Mouse (Mus musculus) heart, postnatal 0 days (tissue): Measurements from ENCODE around the gene Tcf12. TPM values are rescaled to one million over a fixed set of nuclear protein-coding genes. Genes with fewer than 3 reads are reported as not detected.

Experiments used
- ATAC-seq: fragments of 200-750 bp; cut with Nextera tagmentation; 2 replicates; pipeline ENCODE4 v1.8.0; 2017; ENCODE audit warnings: low read depth, moderate number of reproducible peaks, moderate library complexity; ENCODE audit not compliant: insufficient read depth
- DNase-seq: peaks from one replicate; pipeline ENCODE4 v3.0.0-alpha.2; 2016; ENCODE audit warnings: low spot score
- H3K27ac ChIP-seq: fragments of 300-500 bp; sonication (generic); 2 replicates; pipeline ENCODE4 v1.5.1; 2014; ENCODE audit warnings: low read depth, mild to moderate bottlenecking
- H3K27me3 ChIP-seq: fragments of 300-500 bp; sonication (generic); 2 replicates; pipeline ENCODE4 v1.6.1; 2014; ENCODE audit warnings: low read length, mixed read lengths; ENCODE audit not compliant: control insufficient read depth, insufficient read depth
- H3K36me3 ChIP-seq: fragments of 300-500 bp; sonication (generic); replicated peaks from 2 replicates; pipeline ENCODE4 v1.6.1; 2014; ENCODE audit warnings: low read length, mixed read lengths; ENCODE audit not compliant: control insufficient read depth, insufficient read depth
- H3K4me1 ChIP-seq: fragments of 300-500 bp; sonication (generic); 2 replicates; pipeline ENCODE4 v1.6.1; 2014; ENCODE audit warnings: antibody characterized with exemption; ENCODE audit not compliant: control insufficient read depth, insufficient read depth
- H3K4me2 ChIP-seq: fragments of 300-500 bp; sonication (generic); 2 replicates; pipeline ENCODE4 v1.6.1; 2014; ENCODE audit warnings: low read depth, mild to moderate bottlenecking, low read length, moderate library complexity
- H3K4me3 ChIP-seq: fragments of 300-500 bp; sonication (generic); 2 replicates; pipeline ENCODE4 v1.5.1; 2014; ENCODE audit warnings: low read depth, low read length
- H3K9ac ChIP-seq: fragments of 300-500 bp; sonication (generic); replicated peaks from 2 replicates; pipeline ENCODE4 v1.6.1; 2014; ENCODE audit warnings: low read depth, low read length, mixed read lengths
- H3K9me3 ChIP-seq: fragments of 300-500 bp; sonication (generic); replicated peaks from 2 replicates; pipeline ENCODE4 v1.6.1; 2016; ENCODE audit warnings: low read length; ENCODE audit not compliant: control insufficient read depth
- CTCF ChIP-seq: IDR thresholded peaks from 2 replicates; pipeline ENCODE4 v1.5.1; 2016; ENCODE audit warnings: antibody characterized with exemption, control low read depth, low read depth
- EP300 ChIP-seq: IDR thresholded peaks from 2 replicates; pipeline ENCODE4 v1.6.1; 2016; ENCODE audit warnings: antibody characterized with exemption, low read depth
- WGBS: fragments of 180-500 bp; shearing (Covaris S2); extraction: QIAGEN DNeasy Blood & Tissue Kit; methylation state at CpG from one replicate; pipeline ENCODE4 v1.1.7; 2014; 5-methylcytosine and 5-hydroxymethylcytosine counted together
- polyA plus RNA-seq: library from polyadenylated mRNA; unstranded; fragments of >200 nt; fragmentation: Nextera tagmentation; extraction: Ambion mirVana; gene quantifications from 2 replicates; pipeline ENCODE4 v1.2.1, GENCODE M21; 2015
- total RNA-seq: library from RNA; depleted of rRNA; stranded (reverse); fragments of >200 nt; gene quantifications from 2 replicates; pipeline ENCODE4 v1.2.3, GENCODE M21; 2014; ENCODE audit warnings: low replicate concordance

Gene Tcf12
- total and polyA plus RNA-seq, 2 experiments from 2014 or later = 14.3 to 69.4 TPM

- no peak for DNase-seq
- Histone ChIP-seq H3K27ac (no peak overlapping the region), H3K9ac (no peak overlapping the region), H3K4me1 (peaks cover 17% of the 10 kb centered on the region), H3K27me3 (no peaks in the 10 kb centered on the region), H3K4me3 (no peak overlapping the region), H3K9me3 (no peaks in the 10 kb centered on the region), H3K36me3 (no peaks in the 10 kb centered on the region), H3K4me2 (no peak overlapping the region)
- ATAC-seq = no peak
- no peak for TF ChIP-seq CTCF
- no peak for TF ChIP-seq EP300
- 51% methylated on average over 3 of the region's 3 CpGs for WGBS
Observed at GRCm38 (mm10) chr9:72021512-72021911, 90.2 kb downstream of the Tcf12 start.

GRCm38 (mm10) chr9:72016021-72016420 is 95.7 kb downstream of the Tcf12 start:
- Histone ChIP-seq H3K9me3 (no peaks in the 10 kb centered on the region), H3K4me2 (no peak overlapping the region), H3K4me3 (no peak overlapping the region), H3K36me3 (no peaks in the 10 kb centered on the region), H3K4me1 (peaks cover 4% of the 10 kb centered on the region; the same call in 1 of the 2 replicates), H3K27ac (no peak overlapping the region), H3K27me3 (no peaks in the 10 kb centered on the region), H3K9ac (no peak overlapping the region)
- TF ChIP-seq EP300 = no peak
- no peak for TF ChIP-seq CTCF
- DNase-seq = no peak
- ATAC-seq = no peak
- WGBS = 89% methylated on average over 1 of the region's 1 CpGs

- Histone ChIP-seq H3K9me3 (no peaks in the 10 kb centered on the region), H3K36me3 (no peaks in the 10 kb centered on the region), H3K27ac (no peak overlapping the region), H3K9ac (no peak overlapping the region), H3K4me3 (no peak overlapping the region), H3K4me1 (peaks cover 4% of the 10 kb centered on the region; the same call in 1 of the 2 replicates), H3K27me3 (no peaks in the 10 kb centered on the region), H3K4me2 (no peak overlapping the region)
- DNase-seq = no peak
- 55% methylated on average over 4 of the region's 4 CpGs for WGBS
- ATAC-seq = no peak
- no peak for TF ChIP-seq CTCF
- no peak for TF ChIP-seq EP300
Observed at GRCm38 (mm10) chr9:72014585-72015381, 96.9 kb downstream of the Tcf12 start.

GRCm38 (mm10) chr9:72013541-72013940 is 98.1 kb downstream of the Tcf12 start:
- no peaks in the 10 kb centered on the region for H3K36me3 ChIP-seq
- no peak for ATAC-seq
- H3K4me3 ChIP-seq = no peak overlapping the region
- 90% methylated on average over 1 of the region's 1 CpGs for WGBS
- TF ChIP-seq EP300 = no peak
- TF ChIP-seq CTCF = no peak
- H3K27ac ChIP-seq = no peak overlapping the region
- H3K27me3 ChIP-seq = no peaks in the 10 kb centered on the region
- peaks cover 4% of the 10 kb centered on the region; the same call in 1 of the 2 replicates for H3K4me1 ChIP-seq
- H3K4me2 ChIP-seq = no peak overlapping the region
- H3K9me3 ChIP-seq = no peaks in the 10 kb centered on the region
- H3K9ac ChIP-seq = no peak overlapping the region
- no peak for DNase-seq

- Histone ChIP-seq H3K36me3 (no peaks in the 10 kb centered on the region), H3K27me3 (no peaks in the 10 kb centered on the region), H3K4me2 (no peak overlapping the region), H3K9ac (no peak overlapping the region), H3K9me3 (no peaks in the 10 kb centered on the region), H3K4me3 (no peak overlapping the region), H3K27ac (no peak overlapping the region), H3K4me1 (no peaks in the 10 kb centered on the region; the same call in 1 of the 2 replicates)
- DNase-seq (no peak), ATAC-seq (no peak)
- TF ChIP-seq EP300 = no peak
- TF ChIP-seq CTCF = no peak
- 62% methylated on average over 1 of the region's 1 CpGs for WGBS
Observed at GRCm38 (mm10) chr9:72008634-72009033, 103.0 kb downstream of the Tcf12 start.

- TF ChIP-seq EP300 (no peak), CTCF (no peak)
- H3K4me1 ChIP-seq = 0 out of 2 replicates have a peak, but pooled peaks cover 4% of the 10 kb centered on the region
- no peaks in the 10 kb centered on the region for H3K36me3 ChIP-seq
- no peak overlapping the region for H3K9ac ChIP-seq
- H3K4me2 ChIP-seq = no peak overlapping the region
- H3K27ac ChIP-seq = no peak overlapping the region
- no peaks in the 10 kb centered on the region for H3K9me3 ChIP-seq
- DNase-seq (no peak), ATAC-seq (no peak)
- WGBS = 89% methylated on average over 3 of the region's 3 CpGs
- no peak overlapping the region for H3K4me3 ChIP-seq
- no peaks in the 10 kb centered on the region for H3K27me3 ChIP-seq
Observed at GRCm38 (mm10) chr9:71991147-71991546, 120.5 kb downstream of the Tcf12 start.
